Mouse (Mus musculus) small intestine, adult 2 months (tissue): ENCODE data around the gene Gskip.

ENCODE experiments used
- CTCF ChIP-seq: fragments of 200-500 bp; IDR thresholded peaks from 2 replicates; pipeline ENCODE4 v1.5.1; 2012; ENCODE audit warnings: low read depth, mild to moderate bottlenecking, control low read depth, inconsistent platforms, low read length, moderate library complexity, mixed read lengths; ENCODE audit not compliant: insufficient replicate concordance, insufficient read length; ENCODE audit errors: extremely low read depth
- POLR2A ChIP-seq: fragments of 200-500 bp; IDR thresholded peaks from 2 replicates; pipeline ENCODE4 v1.6.1; 2012; ENCODE audit warnings: low read depth, mild to moderate bottlenecking, control low read depth, inconsistent platforms, low read length, moderate library complexity

DNA sequence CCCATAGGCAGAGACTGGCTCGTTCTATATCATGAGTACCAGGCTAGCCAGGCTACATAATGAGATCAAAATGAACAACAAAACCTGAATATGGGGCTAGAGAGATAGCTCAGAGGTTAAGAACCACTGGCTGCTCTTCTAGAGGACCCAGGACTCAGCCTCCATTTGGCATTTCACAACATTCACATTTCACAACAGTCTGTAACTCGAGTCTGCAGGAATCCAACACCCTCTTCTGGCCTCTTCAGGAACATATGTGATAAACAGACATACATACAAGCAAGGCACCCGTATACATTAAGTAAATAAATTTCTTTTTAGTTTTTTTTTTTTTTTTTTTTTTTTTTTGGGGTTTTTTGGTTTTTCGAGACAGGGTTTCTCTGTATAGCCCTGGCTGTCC, 3.9 kb downstream of the Gskip start:
- TF ChIP-seq CTCF (no peak), POLR2A (no peak)
